Mouse (Mus musculus) kidney, embryonic 15.5 days (tissue): Measurements from ENCODE around the gene Rergl. TPM values are rescaled to one million over a fixed set of nuclear protein-coding genes. Genes with fewer than 3 reads are reported as not detected.

Source experiments
- polyA plus RNA-seq: library from polyadenylated mRNA; unstranded; fragments of >200 nt; fragmentation: Nextera tagmentation; extraction: Ambion mirVana; gene quantifications from 2 replicates; pipeline ENCODE4 v1.2.1, GENCODE M21; 2015

The Rergl gene
- polyA plus RNA-seq, 1 experiment from 2014 or later = 4.2 TPM

Other genes starting within 250 kb of the Rergl start
- gene Pik3c2g, start 85.2 kb upstream of the Rergl start, polyA plus RNA-seq = 0.16 and 0.22 TPM in 2 replicates